Comparison of ENCODE assay signal across 8 mouse cellular contexts in genomic region chr3:145684604-145685441, GRCm38 (mm10). TPM values are rescaled to one million over a fixed set of nuclear protein-coding genes. Genes with fewer than 3 reads are reported as not detected.
DNase-seq lines count a peak whose midpoint lies in the region; ATAC-seq and TF ChIP-seq lines count a peak whose summit lies in the region.

No protein-coding gene starts in this region.

- TF ChIP-seq CTCF in gastrocnemius, adult 2 months (IDR thresholded peaks at IDR 0.05), result no peak

- WGBS in neural tube, embryonic 15.5 days, result 51% methylated on average over 19 of the region's 19 CpGs
- 35% methylated on average over 19 of the region's 19 CpGs for WGBS in limb, embryonic 14.5 days
- 40% methylated on average over 19 of the region's 19 CpGs for WGBS in stomach, embryonic 15.5 days

- H3K4me2 ChIP-seq in neural tube, embryonic 15.5 days, result no peak overlapping the region
- 0 out of 2 replicates have a peak overlapping the region, but pooled peaks have one; percentile 13 for H3K4me2 ChIP-seq in limb, embryonic 14.5 days (replicated peaks; ENCODE audit: low read depth, low read length, severe bottlenecking)
- H3K4me2 ChIP-seq in stomach, embryonic 15.5 days, result no peak overlapping the region

- no peak for TF ChIP-seq POLR2A in limb, embryonic 14.5 days (IDR thresholded peaks at IDR 0.05; ENCODE audit: borderline replicate concordance, extremely low read depth, insufficient read depth, insufficient read length)

- no peaks in the 10 kb centered on the region for H3K9me3 ChIP-seq in neural tube, embryonic 15.5 days (replicated peaks)
- H3K9me3 ChIP-seq in limb, embryonic 14.5 days (ENCODE audit: control insufficient read depth, low read length), result no peaks in the 10 kb centered on the region
- H3K9me3 ChIP-seq in stomach, embryonic 15.5 days, result no peaks in the 10 kb centered on the region

- intact Hi-C loops in gastrocnemius, adult 2 months (cut with DNase I), result loop anchor here (5.0 kb wide), 1 partner anchor 38 kb away; the partner anchor contains the start of gene Ccn1

- H3K4me1 ChIP-seq in neural tube, embryonic 15.5 days, result no peaks in the 10 kb centered on the region
- H3K4me1 ChIP-seq in limb, embryonic 14.5 days (ENCODE audit: control insufficient read depth, insufficient read depth, low read length), result peaks cover 35% of the 10 kb centered on the region
- peaks cover 8% of the 10 kb centered on the region; the same call in 1 of the 2 replicates for H3K4me1 ChIP-seq in stomach, embryonic 15.5 days

- ATAC-seq in neural tube, embryonic 15.5 days (ENCODE audit: low FRiP score), result no peak
- ATAC-seq in limb, embryonic 14.5 days (ENCODE audit: low FRiP score, low read depth), result peak; percentile 19; the same call in 1 of the 2 replicates
- ATAC-seq in stomach, embryonic 15.5 days (ENCODE audit: insufficient read depth, low FRiP score, low read depth), result peak; percentile 27; the same call in 1 of the 2 replicates

- H3K36me3 ChIP-seq in neural tube, embryonic 15.5 days, result no peaks in the 10 kb centered on the region
- no peaks in the 10 kb centered on the region for H3K36me3 ChIP-seq in limb, embryonic 14.5 days (ENCODE audit: control insufficient read depth, insufficient read depth, low read length)
- H3K36me3 ChIP-seq in stomach, embryonic 15.5 days, result no peaks in the 10 kb centered on the region

- no peak overlapping the region; the same call in 1 of the 2 replicates for H3K27ac ChIP-seq in neural tube, embryonic 15.5 days (replicated peaks)
- peak overlapping the region; percentile 70 for H3K27ac ChIP-seq in gastrocnemius, adult 2 months
- peak overlapping the region; percentile 61 for H3K27ac ChIP-seq in limb, embryonic 14.5 days (replicated peaks; ENCODE audit: low read depth, low read length)
- H3K27ac ChIP-seq in stomach, embryonic 15.5 days, result no peak overlapping the region

- no peak overlapping the region for H3K4me3 ChIP-seq in neural tube, embryonic 15.5 days (replicated peaks)
- 0 out of 2 replicates have a peak overlapping the region, but pooled peaks have one; percentile 21 for H3K4me3 ChIP-seq in gastrocnemius, adult 2 months
- H3K4me3 ChIP-seq in limb, embryonic 14.5 days (replicated peaks; ENCODE audit: low read length), result no peak overlapping the region
- H3K4me3 ChIP-seq in stomach, embryonic 15.5 days (replicated peaks), result no peak overlapping the region

- peak; percentile 20 for DNase-seq in neural tube, embryonic 10.5 days (ENCODE audit: extremely low spot score, low spot score)
- peak; percentile 86 for DNase-seq in gastrocnemius, adult 2 months
- DNase-seq in limb, embryonic 14.5 days (ENCODE audit: low spot score), result no peak
- DNase-seq in retina, embryonic 14.5 days (ENCODE audit: low spot score), result no peak
- DNase-seq in layer of hippocampus, adult 18-20 months (ENCODE audit: low spot score in 2 of 2), result no peak
- no peak for DNase-seq in MN1 (ENCODE audit: low spot score)

- H3K27me3 ChIP-seq in neural tube, embryonic 15.5 days (replicated peaks), result no peaks in the 10 kb centered on the region
- H3K27me3 ChIP-seq in limb, embryonic 14.5 days (ENCODE audit: control insufficient read depth, insufficient read depth, low read length), result no peaks in the 10 kb centered on the region
- no peaks in the 10 kb centered on the region for H3K27me3 ChIP-seq in stomach, embryonic 15.5 days (replicated peaks)

- no peak overlapping the region for H3K9ac ChIP-seq in neural tube, embryonic 15.5 days (replicated peaks)
- no peak overlapping the region for H3K9ac ChIP-seq in limb, embryonic 14.5 days (ENCODE audit: low read depth, low read length, severe bottlenecking)
- no peak overlapping the region for H3K9ac ChIP-seq in stomach, embryonic 15.5 days

RNA-seq across cellular contexts. Expression of gene Ccn1, which starts 35.0 kb away (rescaled TPM):
- 8.9 and 10.2 TPM in 2 replicates for polyA plus RNA-seq in neural tube, embryonic 15.5 days (2015; fragmentation: Nextera tagmentation; extraction: Ambion mirVana)
- 10 to 100 TPM; 20.8 to 52.2 TPM for total RNA-seq in gastrocnemius, adult 2 months (2021)
- 105 and 119 TPM in 2 replicates for polyA plus RNA-seq in limb, embryonic 14.5 days (2012; rRNA removed)
- 53.5 and 59.8 TPM in 2 replicates for polyA plus RNA-seq in limb, embryonic 14.5 days (2014; fragmentation: Nextera tagmentation; extraction: Ambion mirVana)
- 39.7 and 45.1 TPM in 2 replicates for polyA plus RNA-seq in stomach, embryonic 15.5 days (2015; fragmentation: Nextera tagmentation; extraction: Ambion mirVana)
- 1 to 10 TPM; 5.2 to 5.3 TPM for total RNA-seq in layer of hippocampus, adult 18-20 months (2021)

Comparison
In these comparisons a context has a peak if more than half of its experiments do, and no peak if none do; other contexts are left out.
1. DNase-seq: peak in neural tube, embryonic 10.5 days (single experiment) and gastrocnemius, adult 2 months (single experiment); none in limb, embryonic 14.5 days (single experiment), retina, embryonic 14.5 days (single experiment), layer of hippocampus, adult 18-20 months (0 of 2) and MN1 (single experiment).
2. H3K27ac ChIP-seq: peak in gastrocnemius, adult 2 months (single experiment) and limb, embryonic 14.5 days (single experiment); none in neural tube, embryonic 15.5 days (single experiment) and stomach, embryonic 15.5 days (single experiment).